Mouse (Mus musculus): ENCODE results near the gene Gga3. TPM values are rescaled to one million over a fixed set of nuclear protein-coding genes. Genes with fewer than 3 reads are reported as not detected.

The Gga3 gene
- polyA plus RNA-seq, 1 experiment from 2014 or later: 38.1 TPM

GRCm38 (mm10) chr11:115616371-115616770, 12.5 kb upstream of the Gga3 start:
- no peak overlapping the region for H3K27ac ChIP-seq
- ATAC-seq (replicated peaks): no peak

GRCm38 (mm10) chr11:115615875-115616274, 12.0 kb upstream of the Gga3 start:
- Histone ChIP-seq H3K27ac (no peak overlapping the region), H3K4me2 (no peak overlapping the region), H3K4me3 (no peak overlapping the region), H3K36me3 (replicated peaks) (peaks cover 22% of the 10 kb centered on the region; the same call in 1 of the 2 replicates), H3K9ac (no peak overlapping the region), H3K27me3 (replicated peaks) (peaks cover 20% of the 10 kb centered on the region; the same call in 1 of the 2 replicates), H3K4me1 (peaks cover 17% of the 10 kb centered on the region), H3K9me3 (no peaks in the 10 kb centered on the region)
- WGBS: 93% methylated on average over 6 of the region's 6 CpGs
- no peak for ATAC-seq (replicated peaks)

More at GRCm38 (mm10) chr11:115616371-115616770, 12.5 kb upstream of the Gga3 start:
- H3K9me3 ChIP-seq: no peaks in the 10 kb centered on the region
- peaks cover 17% of the 10 kb centered on the region; the same call in 1 of the 2 replicates for H3K27me3 ChIP-seq (replicated peaks)
- 92% methylated on average over 7 of the region's 7 CpGs for WGBS
- peaks cover 27% of the 10 kb centered on the region; the same call in 1 of the 2 replicates for H3K36me3 ChIP-seq (replicated peaks)
- no peak overlapping the region for H3K4me2 ChIP-seq
- no peak overlapping the region for H3K9ac ChIP-seq
- H3K4me3 ChIP-seq: no peak overlapping the region
- peaks cover 17% of the 10 kb centered on the region for H3K4me1 ChIP-seq

GRCm38 (mm10) chr11:115615108-115615825, 11.4 kb upstream of the Gga3 start:
- no peak overlapping the region for H3K9ac ChIP-seq
- no peak overlapping the region for H3K4me3 ChIP-seq
- peaks cover 17% of the 10 kb centered on the region for H3K4me1 ChIP-seq
- H3K9me3 ChIP-seq: no peaks in the 10 kb centered on the region
- no peak for ATAC-seq (replicated peaks)
- H3K36me3 ChIP-seq (replicated peaks): peaks cover 16% of the 10 kb centered on the region; the same call in 1 of the 2 replicates
- peaks cover 20% of the 10 kb centered on the region; the same call in 1 of the 2 replicates for H3K27me3 ChIP-seq (replicated peaks)
- H3K4me2 ChIP-seq: no peak overlapping the region
- no peak overlapping the region for H3K27ac ChIP-seq
- WGBS: 81% methylated on average over 15 of the region's 15 CpGs

GRCm38 (mm10) chr11:115614346-115615107, 10.7 kb upstream of the Gga3 start:
- peaks cover 17% of the 10 kb centered on the region for H3K4me1 ChIP-seq
- H3K27me3 ChIP-seq (replicated peaks): peaks cover 20% of the 10 kb centered on the region; the same call in 1 of the 2 replicates
- no peaks in the 10 kb centered on the region for H3K9me3 ChIP-seq
- no peak overlapping the region for H3K9ac ChIP-seq
- WGBS: 76% methylated on average over 10 of the region's 10 CpGs
- no peak overlapping the region for H3K4me3 ChIP-seq
- H3K4me2 ChIP-seq: no peak overlapping the region
- no peak for ATAC-seq (replicated peaks)
- no peak overlapping the region for H3K27ac ChIP-seq
- peaks cover 11% of the 10 kb centered on the region; the same call in 1 of the 2 replicates for H3K36me3 ChIP-seq (replicated peaks)

GRCm38 (mm10) chr11:115613138-115613945, 9.5 kb upstream of the Gga3 start:
- peak overlapping the region; percentile 76 for H3K27ac ChIP-seq
- peak overlapping the region; percentile 59 for H3K9ac ChIP-seq
- H3K4me1 ChIP-seq: peaks cover 17% of the 10 kb centered on the region
- peaks cover 20% of the 10 kb centered on the region; the same call in 1 of the 2 replicates for H3K27me3 ChIP-seq (replicated peaks)
- no peaks in the 10 kb centered on the region for H3K9me3 ChIP-seq
- 1% methylated on average over 16 of the region's 16 CpGs for WGBS
- peaks cover 15% of the 10 kb centered on the region for H3K36me3 ChIP-seq (replicated peaks)
- H3K4me3 ChIP-seq: peak overlapping the region; percentile 76
- ATAC-seq (replicated peaks): no peak
- peak overlapping the region; percentile 97 for H3K4me2 ChIP-seq

GRCm38 (mm10) chr11:115612410-115613137, 8.7 kb upstream of the Gga3 start, which contains the start of gene Mif4gd:
Gene Mif4gd, minus strand, starts transcription at chr11:115612969.
- Histone ChIP-seq H3K4me3 (peak within 1 kb of the TSS; percentile 76), H3K4me1 (peaks cover 17% of the 10 kb centered on the region), H3K36me3 (replicated peaks) (peaks cover 22% of the 10 kb centered on the region), H3K4me2 (peak within 1 kb of the TSS; percentile 97), H3K9me3 (no peaks in the 10 kb centered on the region), H3K27ac (peak within 1 kb of the TSS; percentile 76), H3K9ac (peak within 1 kb of the TSS; percentile 59), H3K27me3 (replicated peaks) (peaks cover 20% of the 10 kb centered on the region; the same call in 1 of the 2 replicates)
- peak; percentile 83 for ATAC-seq (replicated peaks)
- under 1% methylated on average over 77 of the region's 80 CpGs for WGBS

- Histone ChIP-seq H3K9ac (peak overlapping the region; percentile 59), H3K4me1 (peaks cover 17% of the 10 kb centered on the region), H3K27ac (peak overlapping the region; percentile 76), H3K36me3 (replicated peaks) (peaks cover 22% of the 10 kb centered on the region; the same call in 1 of the 2 replicates), H3K4me2 (peak overlapping the region; percentile 97), H3K27me3 (replicated peaks) (peaks cover 20% of the 10 kb centered on the region; the same call in 1 of the 2 replicates), H3K9me3 (no peaks in the 10 kb centered on the region), H3K4me3 (peak overlapping the region; percentile 76)
- ATAC-seq (replicated peaks): no peak; the same call in 1 of the 2 replicates
- under 1% methylated on average over 13 of the region's 13 CpGs for WGBS
Observed at GRCm38 (mm10) chr11:115612059-115612409, 8.2 kb upstream of the Gga3 start.

- Histone ChIP-seq H3K36me3 (replicated peaks) (peaks cover 27% of the 10 kb centered on the region; the same call in 1 of the 2 replicates), H3K4me1 (peaks cover 17% of the 10 kb centered on the region), H3K27me3 (replicated peaks) (peaks cover 20% of the 10 kb centered on the region; the same call in 1 of the 2 replicates), H3K9ac (no peak overlapping the region), H3K27ac (no peak overlapping the region), H3K9me3 (no peaks in the 10 kb centered on the region), H3K4me2 (no peak overlapping the region; the same call in 1 of the 2 replicates), H3K4me3 (no peak overlapping the region)
- no peak for ATAC-seq (replicated peaks)
- WGBS: 76% methylated on average over 6 of the region's 6 CpGs
Observed at GRCm38 (mm10) chr11:115611173-115611572, 7.3 kb upstream of the Gga3 start.

- WGBS: 76% methylated on average over 3 of the region's 3 CpGs
- Histone ChIP-seq H3K9ac (no peak overlapping the region), H3K4me2 (no peak overlapping the region), H3K27ac (no peak overlapping the region), H3K4me3 (no peak overlapping the region), H3K36me3 (replicated peaks) (peaks cover 22% of the 10 kb centered on the region; the same call in 1 of the 2 replicates), H3K9me3 (no peaks in the 10 kb centered on the region), H3K27me3 (replicated peaks) (peaks cover 13% of the 10 kb centered on the region; the same call in 1 of the 2 replicates), H3K4me1 (peaks cover 27% of the 10 kb centered on the region)
- ATAC-seq (replicated peaks): no peak
Observed at GRCm38 (mm10) chr11:115609576-115609975, 5.7 kb upstream of the Gga3 start.

GRCm38 (mm10) chr11:115608421-115609399, 4.9 kb upstream of the Gga3 start:
- no peak for ATAC-seq (replicated peaks)
- H3K9ac ChIP-seq: no peak overlapping the region
- WGBS: 79% methylated on average over 23 of the region's 23 CpGs

More at GRCm38 (mm10) chr11:115608421-115609399, 4.9 kb upstream of the Gga3 start:
- H3K36me3 ChIP-seq (replicated peaks): peaks cover 22% of the 10 kb centered on the region; the same call in 1 of the 2 replicates
- no peak overlapping the region for H3K4me3 ChIP-seq
- peaks cover 7% of the 10 kb centered on the region; the same call in 1 of the 2 replicates for H3K27me3 ChIP-seq (replicated peaks)
- no peak overlapping the region for H3K27ac ChIP-seq
- H3K4me1 ChIP-seq: peaks cover 29% of the 10 kb centered on the region
- H3K4me2 ChIP-seq: no peak overlapping the region
- H3K9me3 ChIP-seq: no peaks in the 10 kb centered on the region
